Mouse (Mus musculus) hindbrain, embryonic 11.5 days (tissue): ENCODE results near the gene Fxyd1. TPM values are rescaled to one million over a fixed set of nuclear protein-coding genes. Genes with fewer than 3 reads are reported as not detected.

Experiments used
- ATAC-seq: fragments of 200-750 bp; cut with Nextera tagmentation; 2 replicates; pipeline ENCODE4 v1.8.0; 2017; ENCODE audit warnings: mild to moderate bottlenecking, moderate TSS enrichment, moderate library complexity; ENCODE audit not compliant: low FRiP score
- DNase-seq: peaks from one replicate; pipeline ENCODE4 v3.0.0-alpha.2; 2015; ENCODE audit warnings: low spot score
- H3K27ac ChIP-seq: fragments of 300-500 bp; sonication (generic); 2 replicates; pipeline ENCODE4 v1.5.1; 2014; ENCODE audit warnings: mild to moderate bottlenecking, low read depth, low read length
- H3K27me3 ChIP-seq: fragments of 300-500 bp; sonication (generic); 2 replicates; pipeline ENCODE4 v1.6.1; 2014; ENCODE audit warnings: mild to moderate bottlenecking, low read length, moderate library complexity, mixed read lengths; ENCODE audit not compliant: control insufficient read depth, insufficient read depth
- H3K36me3 ChIP-seq: fragments of 300-500 bp; sonication (generic); 2 replicates; pipeline ENCODE4 v1.6.1; 2014; ENCODE audit warnings: mild to moderate bottlenecking, low read length, moderate library complexity, mixed read lengths; ENCODE audit not compliant: control insufficient read depth, insufficient read depth
- H3K4me1 ChIP-seq: fragments of 300-500 bp; sonication (generic); replicated peaks from 2 replicates; pipeline ENCODE4 v1.6.1; 2014; ENCODE audit warnings: low read length, mixed read lengths; ENCODE audit not compliant: control insufficient read depth, insufficient read depth
- H3K4me2 ChIP-seq: fragments of 300-500 bp; sonication (generic); replicated peaks from 2 replicates; pipeline ENCODE4 v1.6.1; 2014; ENCODE audit warnings: mild to moderate bottlenecking, low read depth, low read length
- H3K4me3 ChIP-seq: fragments of 300-500 bp; sonication (generic); 2 replicates; pipeline ENCODE4 v1.5.1; 2014; ENCODE audit warnings: low read depth, low read length
- H3K9ac ChIP-seq: fragments of 300-500 bp; sonication (generic); 2 replicates; pipeline ENCODE4 v1.6.1; 2014; ENCODE audit warnings: low read depth, low read length
- H3K9me3 ChIP-seq: fragments of 300-500 bp; sonication (generic); 2 replicates; pipeline ENCODE4 v1.6.1; 2016; ENCODE audit warnings: low read length; ENCODE audit not compliant: control insufficient read depth
- WGBS: fragments of 180-500 bp; shearing (Covaris S2); extraction: QIAGEN DNeasy Blood & Tissue Kit; methylation state at CpG from one replicate; pipeline ENCODE4 v1.1.7; 2014; 5-methylcytosine and 5-hydroxymethylcytosine counted together
- polyA plus RNA-seq: library from polyadenylated mRNA; unstranded; fragments of >200 nt; fragmentation: Nextera tagmentation; extraction: Ambion mirVana; gene quantifications from 2 replicates; pipeline ENCODE4 v1.2.1, GENCODE M21; 2014

The Fxyd1 gene
- polyA plus RNA-seq, 1 experiment from 2014 or later = 18.1 TPM

GRCm38 (mm10) chr7:31058211-31058610 is 1.2 kb upstream of the Fxyd1 start:
- Histone ChIP-seq H3K4me2 (no peak overlapping the region), H3K27me3 (peaks cover 14% of the 10 kb centered on the region), H3K9me3 (no peaks in the 10 kb centered on the region), H3K36me3 (no peaks in the 10 kb centered on the region), H3K4me1 (no peaks in the 10 kb centered on the region), H3K9ac (no peak overlapping the region), H3K27ac (no peak overlapping the region), H3K4me3 (no peak overlapping the region)
- WGBS = 84% methylated on average over 6 of the region's 6 CpGs
- no peak for DNase-seq
- ATAC-seq = no peak

GRCm38 (mm10) chr7:31057730-31058129 is 731 bp upstream of the Fxyd1 start:
- H3K9ac ChIP-seq = no peak overlapping the region
- ATAC-seq = no peak

GRCm38 (mm10) chr7:31056448-31056847 is 551 bp downstream of the Fxyd1 start:
- H3K4me3 ChIP-seq = no peak overlapping the region
- H3K36me3 ChIP-seq = no peaks in the 10 kb centered on the region

More at GRCm38 (mm10) chr7:31057730-31058129, 731 bp upstream of the Fxyd1 start:
- H3K9me3 ChIP-seq = no peaks in the 10 kb centered on the region
- H3K27me3 ChIP-seq = peaks cover 19% of the 10 kb centered on the region
- H3K27ac ChIP-seq = no peak overlapping the region
- no peak for DNase-seq
- no peak overlapping the region for H3K4me2 ChIP-seq
- no peaks in the 10 kb centered on the region for H3K36me3 ChIP-seq
- 68% methylated on average over 5 of the region's 5 CpGs for WGBS
- no peak overlapping the region for H3K4me3 ChIP-seq
- no peaks in the 10 kb centered on the region; the same call in 1 of the 2 replicates for H3K4me1 ChIP-seq

GRCm38 (mm10) chr7:31055883-31056282 is 1.1 kb downstream of the Fxyd1 start:
- peaks cover 37% of the 10 kb centered on the region for H3K27me3 ChIP-seq
- 19% methylated on average over 3 of the region's 4 CpGs for WGBS
- ATAC-seq = no peak
- no peaks in the 10 kb centered on the region for H3K9me3 ChIP-seq
- H3K27ac ChIP-seq = no peak overlapping the region
- H3K4me1 ChIP-seq = peaks cover 5% of the 10 kb centered on the region
- H3K4me3 ChIP-seq = no peak overlapping the region
- H3K36me3 ChIP-seq = no peaks in the 10 kb centered on the region
- no peak overlapping the region for H3K9ac ChIP-seq
- H3K4me2 ChIP-seq = no peak overlapping the region
- no peak for DNase-seq

More at GRCm38 (mm10) chr7:31056448-31056847, 551 bp downstream of the Fxyd1 start:
- H3K27me3 ChIP-seq = peaks cover 32% of the 10 kb centered on the region
- WGBS = 70% methylated on average over 7 of the region's 7 CpGs
- peaks cover 3% of the 10 kb centered on the region for H3K4me1 ChIP-seq
- no peak overlapping the region for H3K27ac ChIP-seq
- H3K4me2 ChIP-seq = no peak overlapping the region
- no peaks in the 10 kb centered on the region for H3K9me3 ChIP-seq
- no peak overlapping the region for H3K9ac ChIP-seq
- DNase-seq (no peak), ATAC-seq (no peak)

GRCm38 (mm10) chr7:31055354-31055824 is 1.6 kb downstream of the Fxyd1 start:
- no peak for ATAC-seq
- H3K9me3 ChIP-seq = no peaks in the 10 kb centered on the region
- H3K4me2 ChIP-seq = no peak overlapping the region
- peaks cover 42% of the 10 kb centered on the region for H3K27me3 ChIP-seq
- no peak for DNase-seq
- no peak overlapping the region for H3K4me3 ChIP-seq
- peaks cover 5% of the 10 kb centered on the region for H3K4me1 ChIP-seq
- WGBS = 4% methylated on average over 8 of the region's 10 CpGs
- no peaks in the 10 kb centered on the region for H3K36me3 ChIP-seq
- H3K27ac ChIP-seq = no peak overlapping the region
- no peak overlapping the region for H3K9ac ChIP-seq

GRCm38 (mm10) chr7:31054661-31055320 is 2.2 kb downstream of the Fxyd1 start:
- H3K36me3 ChIP-seq = no peaks in the 10 kb centered on the region
- no peak overlapping the region for H3K4me3 ChIP-seq
- H3K4me1 ChIP-seq = peaks cover 6% of the 10 kb centered on the region
- peaks cover 48% of the 10 kb centered on the region for H3K27me3 ChIP-seq
- DNase-seq = no peak
- 45% methylated on average over 11 of the region's 11 CpGs for WGBS
- no peaks in the 10 kb centered on the region for H3K9me3 ChIP-seq
- ATAC-seq = no peak
- H3K27ac ChIP-seq = no peak overlapping the region
- no peak overlapping the region for H3K9ac ChIP-seq
- no peak overlapping the region for H3K4me2 ChIP-seq

- peaks cover 53% of the 10 kb centered on the region for H3K27me3 ChIP-seq
- H3K4me1 ChIP-seq = peaks cover 7% of the 10 kb centered on the region
- no peak overlapping the region for H3K4me3 ChIP-seq
- no peaks in the 10 kb centered on the region for H3K9me3 ChIP-seq
- DNase-seq (no peak), ATAC-seq (no peak)
- H3K4me2 ChIP-seq = no peak overlapping the region
- 31% methylated on average over 10 of the region's 10 CpGs for WGBS
- H3K9ac ChIP-seq = no peak overlapping the region
- H3K36me3 ChIP-seq = no peaks in the 10 kb centered on the region
- no peak overlapping the region for H3K27ac ChIP-seq
These were observed 3.0 kb downstream of the Fxyd1 start for GRCm38 (mm10) chr7:31053882-31054447.

GRCm38 (mm10) chr7:31052636-31053434 is 4.2 kb downstream of the Fxyd1 start:
- peak overlapping the region; percentile 26 for H3K4me2 ChIP-seq
- WGBS = 2% methylated on average over 28 of the region's 34 CpGs
- no peaks in the 10 kb centered on the region for H3K9me3 ChIP-seq
- peaks cover 7% of the 10 kb centered on the region for H3K4me1 ChIP-seq
- H3K4me3 ChIP-seq = peak overlapping the region; percentile 14
- ATAC-seq (peak; percentile 26), DNase-seq (peak; percentile 56)
- 0 out of 2 replicates have a peak overlapping the region, but pooled peaks have one; percentile 31 for H3K9ac ChIP-seq
- H3K27me3 ChIP-seq = peaks cover 53% of the 10 kb centered on the region
- no peak overlapping the region for H3K27ac ChIP-seq
- H3K36me3 ChIP-seq = no peaks in the 10 kb centered on the region
